Mouse (Mus musculus): ENCODE measurements around the gene Zcchc3. TPM values are rescaled to one million over a fixed set of nuclear protein-coding genes. Genes with fewer than 3 reads are reported as not detected.

The Zcchc3 gene
- 42.1 and 60.6 TPM in 2 replicates for polyA plus RNA-seq (2012; rRNA removed)

DNA sequence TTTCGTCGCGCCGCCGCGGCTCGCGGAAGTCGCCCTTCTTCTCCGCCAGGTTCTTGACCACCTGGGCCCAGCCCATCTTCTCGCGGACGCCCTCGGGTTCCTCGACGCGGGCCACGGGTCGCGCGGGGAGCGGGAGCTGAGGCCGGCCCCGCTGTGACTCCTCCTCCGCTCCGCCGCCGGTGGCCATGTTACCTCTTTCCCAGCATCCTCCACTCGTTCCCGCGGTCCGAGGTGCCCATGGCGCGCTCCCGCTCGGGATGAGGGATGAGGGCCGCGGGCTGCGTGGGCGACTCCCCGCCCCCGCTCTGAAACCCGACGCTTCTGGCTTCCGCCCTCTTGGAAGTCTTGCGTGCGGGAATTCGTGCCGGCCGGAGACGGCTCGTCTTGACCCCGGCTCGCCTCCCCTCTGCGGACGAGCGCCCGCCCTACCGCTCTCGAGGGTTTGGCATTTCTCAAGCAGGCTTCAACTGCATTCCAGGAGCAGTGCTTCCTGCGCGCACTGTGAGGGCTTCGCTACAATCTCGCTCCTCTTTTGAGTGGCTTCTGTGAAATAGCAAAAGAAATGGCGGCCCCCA lies at the start of gene Zcchc3:
Zcchc3 (minus strand) TSS at position 437 of the 575 bp plus-strand sequence.

DNA sequence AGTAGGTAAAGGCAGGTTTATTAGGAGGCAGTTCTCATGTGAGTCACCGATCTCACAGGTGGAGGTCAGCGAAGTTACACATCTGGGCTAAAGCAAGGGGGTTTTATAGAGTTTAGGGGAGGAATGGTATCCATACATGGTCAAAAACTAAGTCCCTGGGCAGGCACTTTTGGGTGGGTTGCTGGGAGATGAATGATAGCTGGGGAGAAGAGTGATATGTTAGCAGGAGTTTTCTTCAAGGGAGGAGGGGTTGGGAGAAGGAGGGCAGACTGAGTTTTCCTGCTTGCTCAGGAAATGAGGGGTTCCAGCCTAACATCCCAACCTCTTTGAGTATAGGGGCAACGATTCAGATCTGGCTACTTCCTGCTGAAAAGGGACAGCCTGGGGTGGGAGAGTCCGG lies 460 bp upstream of the Zcchc3 start, which contains the start of gene 6820408C15Rik:
6820408C15Rik (plus strand) TSS at position 301 of the 400 bp plus-strand sequence.

DNA sequence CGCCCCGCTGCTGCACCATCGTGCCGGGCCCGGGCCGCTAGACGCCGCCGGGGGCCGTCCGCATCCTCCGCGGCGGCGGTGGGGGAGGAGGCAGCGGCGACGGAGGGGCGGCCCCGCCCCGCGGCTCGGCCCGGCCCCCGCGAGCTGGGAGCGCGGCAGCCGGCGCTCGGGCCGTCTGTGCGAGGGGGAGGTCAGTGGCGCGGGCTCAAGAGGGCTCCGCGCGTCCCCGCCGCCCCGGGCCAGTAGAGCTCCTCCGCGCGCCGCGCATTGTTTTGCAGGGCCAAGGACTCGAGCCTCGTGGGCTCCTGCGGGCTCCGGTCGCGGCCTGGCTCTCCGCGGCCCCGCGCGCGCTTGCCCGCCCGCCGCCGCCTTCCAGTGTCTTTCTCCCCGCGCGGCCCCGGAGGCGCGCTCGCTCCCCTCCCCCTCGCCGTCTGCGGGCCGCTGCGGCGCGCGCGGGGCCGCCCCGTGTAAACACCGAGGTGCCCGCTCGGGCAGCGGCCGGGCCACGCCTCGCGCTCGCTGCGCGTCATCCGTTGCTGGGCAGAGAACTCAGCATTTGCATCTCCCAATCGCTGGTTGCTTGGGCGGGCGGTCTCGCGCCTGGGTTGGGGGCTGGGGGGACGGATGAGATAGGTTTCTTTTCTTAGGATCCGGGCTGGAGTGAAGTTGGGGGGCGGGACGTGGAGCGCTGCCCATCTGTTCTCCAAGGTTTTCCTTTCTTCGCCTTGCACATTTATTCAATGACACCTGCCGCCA lies 17.0 kb downstream of the Zcchc3 start, which contains the start of gene Sox12:
Sox12 (minus strand) TSS at position 384 of the 756 bp plus-strand sequence.

DNA sequence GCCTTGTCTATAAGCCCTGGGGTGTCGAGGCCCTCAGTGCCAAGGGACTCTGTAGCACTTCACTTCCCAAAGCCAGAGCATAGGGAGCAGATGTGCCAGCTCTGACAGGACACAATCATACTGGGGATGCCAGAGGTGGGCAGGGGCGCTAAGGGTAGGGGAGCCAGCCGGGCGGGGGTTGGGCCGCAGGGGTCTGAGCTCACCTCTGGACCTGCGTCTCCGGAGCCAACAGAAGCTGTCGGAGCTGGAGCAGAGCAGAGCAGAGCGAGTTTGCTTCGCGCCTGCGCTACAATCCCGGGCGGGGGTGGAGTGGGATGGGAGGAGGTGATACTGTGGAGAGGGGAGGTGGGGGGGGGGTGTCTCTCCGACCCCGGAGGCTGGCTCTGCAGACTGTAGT lies 38.5 kb downstream of the Zcchc3 start, which contains the start of gene Nrsn2:
Nrsn2 (minus strand) TSS at position 294 of the 397 bp plus-strand sequence.

Other genes with a start within 250 kb of the Zcchc3 start
- 81.5 and 106 TPM in 2 replicates for gene Csnk2a1, start 188.2 kb downstream of the Zcchc3 start, polyA plus RNA-seq (2012; rRNA removed)
- gene Tbc1d20, start 121.2 kb downstream of the Zcchc3 start, polyA plus RNA-seq (2012; rRNA removed): 27.5 and 39.2 TPM in 2 replicates
- 145 and 183 TPM in 2 replicates for gene Rbck1, start 82.4 kb downstream of the Zcchc3 start, polyA plus RNA-seq (2012; rRNA removed)
- gene Trib3, start 71.0 kb downstream of the Zcchc3 start, polyA plus RNA-seq (2012; rRNA removed): 1.2 and 1.3 TPM in 2 replicates
- gene Nrsn2, start 38.4 kb downstream of the Zcchc3 start, polyA plus RNA-seq (2012; rRNA removed): 4.1 and 6.5 TPM in 2 replicates
- gene Sox12, start 17.0 kb downstream of the Zcchc3 start, polyA plus RNA-seq (2012; rRNA removed): 51.5 and 69.9 TPM in 2 replicates
- 1.0 and 1.4 TPM in 2 replicates for gene 6820408C15Rik, start 560 bp upstream of the Zcchc3 start, polyA plus RNA-seq (2012; rRNA removed)
- gene Defb23, start 49.6 kb upstream of the Zcchc3 start, polyA plus RNA-seq (2012; rRNA removed): not detected in 2 replicates
- not detected in 2 replicates for gene Defb20, start 62.0 kb upstream of the Zcchc3 start, polyA plus RNA-seq (2012; rRNA removed)
- not detected in 2 replicates for gene Defb22, start 75.1 kb upstream of the Zcchc3 start, polyA plus RNA-seq (2012; rRNA removed)
- not detected in 2 replicates for gene Defb26, start 96.7 kb upstream of the Zcchc3 start, polyA plus RNA-seq (2012; rRNA removed)
- not detected in 2 replicates for gene Defb28, start 103.2 kb upstream of the Zcchc3 start, polyA plus RNA-seq (2012; rRNA removed)
- not detected in 2 replicates for gene Defb29, start 125.1 kb upstream of the Zcchc3 start, polyA plus RNA-seq (2012; rRNA removed)
- gene Gm17416, start 154.3 kb upstream of the Zcchc3 start, polyA plus RNA-seq (2012; rRNA removed): not detected in 2 replicates
- gene Defb21, start 157.7 kb upstream of the Zcchc3 start, polyA plus RNA-seq (2012; rRNA removed): not detected in 2 replicates
- not detected in 2 replicates for gene Defb19, start 165.3 kb upstream of the Zcchc3 start, polyA plus RNA-seq (2012; rRNA removed)
- not detected in 2 replicates for gene Defb45, start 184.4 kb upstream of the Zcchc3 start, polyA plus RNA-seq (2012; rRNA removed)
- gene Defb36, start 189.3 kb upstream of the Zcchc3 start, polyA plus RNA-seq (2012; rRNA removed): not detected in 2 replicates
- gene Defb25, start 208.0 kb upstream of the Zcchc3 start, polyA plus RNA-seq (2012; rRNA removed): 0.56 TPM in 1 of 2 replicates, not detected in the other
- gene Rem1, start 211.9 kb upstream of the Zcchc3 start, polyA plus RNA-seq (2012; rRNA removed): 0.23 and 1.1 TPM in 2 replicates